Mouse (Mus musculus): ENCODE data around the gene Zdhhc8.

DNA sequence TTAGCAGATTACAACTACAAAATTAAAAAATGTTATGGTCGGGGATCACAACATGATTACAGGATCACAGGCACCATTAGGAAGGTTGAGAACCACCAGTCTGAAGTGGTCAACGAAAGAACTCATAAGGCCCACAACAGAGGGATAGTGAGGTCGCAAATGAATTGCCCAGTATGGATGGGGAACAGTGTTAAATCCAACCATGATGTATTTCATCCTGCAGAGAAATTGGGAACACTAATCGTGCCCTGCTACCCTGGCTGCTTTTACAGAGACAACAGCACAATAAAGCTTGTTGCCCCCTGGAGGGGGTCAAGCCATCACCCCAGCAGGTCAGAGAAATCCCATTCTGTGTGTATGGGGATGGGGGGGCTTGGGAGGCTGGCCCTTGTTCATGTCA is 15.3 kb upstream of the Zdhhc8 start:
- no peak for TF ChIP-seq CTCF (IDR thresholded peaks at IDR 0.05; ENCODE audit: low read depth)
- no peak for TF ChIP-seq EP300 (IDR thresholded peaks at IDR 0.05; ENCODE audit: low read depth)
